Mouse (Mus musculus) thymus, postnatal 0 days (tissue): Measurements from ENCODE around the gene Olfr705. TPM values are rescaled to one million over a fixed set of nuclear protein-coding genes. Genes with fewer than 3 reads are reported as not detected.
"Not testable (repeated sequence)": the region's sequence is repeated elsewhere in the genome, so short reads cannot be mapped to it uniquely, and the experiment has no call there.

ENCODE experiments used
- DNase-seq: peaks from one replicate; pipeline ENCODE4 v3.0.0-alpha.2; 2015; ENCODE audit warnings: low spot score
- polyA plus RNA-seq: library from polyadenylated mRNA; unstranded; fragments of >200 nt; fragmentation: Nextera tagmentation; extraction: Ambion mirVana; gene quantifications from 2 replicates; pipeline ENCODE4 v1.2.1, GENCODE M21; 2015

Olfr705 gene
- not detected in 2 replicates for polyA plus RNA-seq

DNA sequence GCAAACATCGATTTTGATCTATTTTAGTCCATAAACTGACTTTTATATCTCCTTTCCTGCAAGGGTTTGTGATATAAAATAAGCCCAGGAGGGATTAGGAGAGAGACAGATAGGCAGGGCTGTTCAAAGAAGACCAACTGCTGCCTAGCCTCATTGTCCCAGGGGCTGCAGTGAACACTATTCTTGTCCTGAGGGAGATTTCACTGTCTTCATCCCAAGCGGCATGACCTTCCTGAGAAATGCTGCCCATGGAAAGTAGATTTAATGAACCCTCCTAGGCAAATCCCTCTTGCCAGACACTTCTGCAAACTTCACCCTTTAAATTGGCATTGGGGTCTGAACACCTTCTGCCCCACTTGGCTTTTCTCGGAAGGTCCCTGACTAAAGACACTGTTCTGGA lies at the start of gene Olfr705:
Gene Olfr705 (minus strand): TSS at position 101 of the 400 bp plus-strand sequence.
- no peak for DNase-seq

DNA sequence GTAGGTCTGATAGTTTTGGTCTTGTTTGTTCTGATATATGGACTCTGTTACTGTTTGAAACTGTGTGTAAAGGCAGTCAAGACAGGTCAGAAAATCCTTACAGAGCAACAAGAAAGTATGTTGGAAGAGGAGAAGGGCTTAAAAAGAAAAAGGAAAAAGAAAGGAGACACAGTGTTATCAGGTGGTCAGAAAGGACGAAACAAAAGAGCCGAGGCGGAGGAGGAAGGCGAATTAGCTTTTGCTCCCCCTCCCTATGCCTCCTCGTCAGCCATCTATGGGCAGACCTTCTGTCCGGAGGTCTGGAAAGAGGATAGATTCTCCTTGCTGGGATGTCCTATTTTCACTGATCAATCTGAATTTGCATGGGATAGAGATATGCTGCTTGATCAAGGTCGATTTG lies 44.3 kb upstream of the Olfr705 start:
- DNase-seq: not testable (repeated sequence)

DNA sequence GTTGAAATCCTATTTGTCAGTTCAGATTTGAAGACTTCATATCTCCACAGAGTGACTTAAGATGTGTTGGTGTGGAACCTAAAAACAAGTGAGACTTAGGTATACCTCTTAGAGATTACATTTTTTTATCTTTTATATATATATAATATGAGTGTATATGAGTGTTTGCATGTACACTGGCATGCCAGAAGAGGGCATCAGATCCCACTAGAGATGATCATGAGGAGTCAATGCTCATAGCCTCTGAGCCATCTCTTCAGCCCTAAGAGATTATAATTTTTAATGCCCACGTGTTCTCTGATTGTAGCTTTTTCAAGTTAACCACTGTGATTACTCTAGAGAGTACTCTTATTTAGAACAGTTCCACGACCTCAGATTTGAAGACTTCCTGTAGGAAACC lies 31.0 kb upstream of the Olfr705 start, which contains the start of gene Olfr1532-ps1:
Gene Olfr1532-ps1 (plus strand): TSS at position 326 of the 400 bp plus-strand sequence.
- no peak for DNase-seq

DNA sequence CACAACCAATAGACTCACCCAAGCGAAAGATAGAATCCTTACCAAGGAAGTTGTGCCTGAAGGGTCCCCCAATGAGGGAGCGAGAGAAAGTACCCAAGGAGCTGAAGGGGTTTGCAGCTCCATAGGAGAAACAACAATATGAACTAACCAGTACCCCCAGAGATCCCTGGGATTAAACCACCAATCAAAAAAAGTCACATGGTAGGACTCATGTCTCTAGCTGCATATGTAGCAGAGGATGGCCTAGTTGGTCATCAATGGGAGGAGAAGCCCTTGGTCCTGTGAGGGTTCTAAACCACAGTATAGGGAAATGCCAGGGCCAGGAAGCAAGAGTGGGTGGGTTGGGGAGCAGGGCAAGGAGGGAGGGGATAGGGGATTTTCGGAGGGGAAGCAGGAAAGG lies 24.4 kb upstream of the Olfr705 start, which contains the start of gene Olfr707:
Gene Olfr707 (minus strand): TSS at position 101 of the 400 bp plus-strand sequence.
- not testable (repeated sequence) for DNase-seq

DNA sequence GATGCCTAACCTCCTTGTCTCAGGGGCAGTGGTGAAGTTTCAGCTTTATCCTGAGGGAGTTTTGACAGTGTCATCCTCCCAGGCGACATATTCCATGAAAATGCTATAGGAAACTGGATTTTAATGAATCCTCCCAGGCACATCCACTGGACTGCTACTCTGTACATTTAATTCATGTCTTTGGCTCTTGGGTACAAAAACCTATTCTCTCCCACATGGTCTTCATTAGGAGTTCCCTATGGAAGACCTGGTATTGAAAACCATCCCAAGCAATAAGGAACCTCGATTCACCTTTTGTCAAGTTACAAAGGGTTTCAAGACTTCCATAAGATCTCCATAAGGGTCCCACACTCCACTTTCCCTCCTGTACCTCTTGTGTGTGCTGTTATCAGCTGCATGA lies 11.4 kb upstream of the Olfr705 start, which contains the start of gene Olfr706:
Gene Olfr706 (minus strand): TSS at position 101 of the 400 bp plus-strand sequence.
- no peak for DNase-seq

DNA sequence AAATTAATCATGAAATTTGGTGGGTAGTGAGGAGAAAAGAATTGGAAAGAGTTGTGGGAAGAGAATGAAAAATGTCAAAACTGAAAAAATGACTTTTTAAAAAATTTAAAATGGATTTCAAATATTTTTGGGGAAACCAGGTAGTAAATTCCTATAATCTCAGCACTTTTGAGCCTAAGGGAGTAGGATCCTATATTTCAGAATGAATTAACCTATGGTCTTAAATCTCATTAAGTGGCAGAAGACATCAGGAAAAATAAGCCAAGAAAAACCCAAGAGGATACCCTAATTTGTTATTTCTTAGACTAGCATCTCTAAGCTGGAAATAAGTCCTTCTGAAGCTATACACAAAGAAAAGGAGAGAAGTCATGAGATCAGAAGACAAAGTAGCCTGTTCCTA lies 13.8 kb downstream of the Olfr705 start, which contains the start of gene Olfr704:
Gene Olfr704 (plus strand): TSS at position 301 of the 400 bp plus-strand sequence.
- DNase-seq: no peak

DNA sequence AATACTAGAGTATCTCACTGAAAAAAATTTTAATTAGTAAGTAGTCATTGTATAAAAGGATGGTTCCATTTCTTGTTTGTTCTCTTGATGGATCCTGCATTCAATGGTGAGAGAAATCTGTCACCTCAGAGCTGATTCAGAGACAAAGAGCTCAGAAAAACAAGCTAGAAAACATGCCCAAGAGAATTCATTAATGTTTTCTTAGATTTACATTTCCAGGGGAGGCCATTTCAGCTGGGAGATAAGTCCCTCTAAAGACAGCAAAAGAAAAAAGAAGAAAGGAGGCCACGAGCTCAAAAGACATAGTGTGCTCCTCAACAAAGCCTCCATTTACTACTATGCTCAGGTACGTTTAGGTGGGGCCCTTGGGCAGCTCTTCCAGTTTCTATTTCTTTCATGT lies 33.6 kb downstream of the Olfr705 start, which contains the start of gene Olfr703:
Gene Olfr703 (plus strand): TSS at position 301 of the 400 bp plus-strand sequence.
- no peak for DNase-seq

DNA sequence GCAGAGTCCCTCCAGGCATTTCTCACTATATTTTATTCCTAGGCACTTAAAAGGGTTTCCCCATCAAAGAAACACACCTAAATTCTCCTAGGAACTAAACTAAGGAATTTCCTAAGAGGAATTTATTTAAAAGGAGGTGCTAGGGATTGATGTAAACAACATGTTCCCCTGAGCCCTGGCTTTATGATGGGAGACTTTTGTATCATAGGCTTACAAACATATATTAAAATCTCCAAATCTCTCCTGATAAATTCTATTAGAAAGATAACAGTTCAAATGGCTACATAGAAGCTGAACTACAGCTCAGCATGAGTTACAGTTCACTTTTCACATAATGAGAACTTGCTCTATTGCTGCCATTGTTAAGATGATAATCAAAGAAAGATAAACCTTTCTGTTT lies 42.9 kb downstream of the Olfr705 start, which contains the start of gene Olfr702:
Gene Olfr702 (minus strand): TSS at position 101 of the 400 bp plus-strand sequence.
- DNase-seq: no peak

Other genes starting within 250 kb of the Olfr705 start
- gene Olfr693, start 196.3 kb downstream of the Olfr705 start, polyA plus RNA-seq: not detected in 2 replicates
- gene Olfr694, start 185.1 kb downstream of the Olfr705 start, polyA plus RNA-seq: not detected in 2 replicates
- gene Olfr695, start 160.5 kb downstream of the Olfr705 start, polyA plus RNA-seq: not detected in 2 replicates
- not detected in 2 replicates for gene Olfr697, start 134.4 kb downstream of the Olfr705 start, polyA plus RNA-seq
- gene Olfr698, start 121.5 kb downstream of the Olfr705 start, polyA plus RNA-seq: not detected in 2 replicates
- gene Olfr699, start 83.7 kb downstream of the Olfr705 start, polyA plus RNA-seq: not detected in 2 replicates
- not detected in 2 replicates for gene Olfr700, start 68.1 kb downstream of the Olfr705 start, polyA plus RNA-seq
- gene Olfr701, start 62.8 kb downstream of the Olfr705 start, polyA plus RNA-seq: not detected in 2 replicates
- not detected in 2 replicates for gene Olfr702, start 43.0 kb downstream of the Olfr705 start, polyA plus RNA-seq
- gene Olfr703, start 33.5 kb downstream of the Olfr705 start, polyA plus RNA-seq: not detected in 2 replicates
- gene Olfr704, start 13.7 kb downstream of the Olfr705 start, polyA plus RNA-seq: not detected in 2 replicates
- not detected in 2 replicates for gene Olfr706, start 11.3 kb upstream of the Olfr705 start, polyA plus RNA-seq
- gene Olfr707, start 24.4 kb upstream of the Olfr705 start, polyA plus RNA-seq: not detected in 2 replicates
- not detected in 2 replicates for gene Olfr1532-ps1, start 31.1 kb upstream of the Olfr705 start, polyA plus RNA-seq
- gene Olfr709-ps1, start 55.3 kb upstream of the Olfr705 start, polyA plus RNA-seq: not detected in 2 replicates
- gene Olfr710, start 71.4 kb upstream of the Olfr705 start, polyA plus RNA-seq: not detected in 2 replicates
- not detected in 2 replicates for gene Olfr6, start 87.0 kb upstream of the Olfr705 start, polyA plus RNA-seq
- not detected in 2 replicates for gene Olfr711, start 98.6 kb upstream of the Olfr705 start, polyA plus RNA-seq
- gene Olfr2, start 129.2 kb upstream of the Olfr705 start, polyA plus RNA-seq: not detected in 2 replicates
- gene Olfr713, start 154.3 kb upstream of the Olfr705 start, polyA plus RNA-seq: 0.03 TPM in 1 of 2 replicates, not detected in the other
- gene Olfr714, start 194.1 kb upstream of the Olfr705 start, polyA plus RNA-seq: not detected in 2 replicates
- gene Olfr17, start 216.3 kb upstream of the Olfr705 start, polyA plus RNA-seq: not detected in 2 replicates
- gene Olfr715b, start 233.5 kb upstream of the Olfr705 start, polyA plus RNA-seq: not detected in 2 replicates